Mouse (Mus musculus) liver, embryonic 14.5 days (tissue): ENCODE measurements around the gene Aldh3b2. TPM values are rescaled to one million over a fixed set of nuclear protein-coding genes. Genes with fewer than 3 reads are reported as not detected.

ENCODE experiments used
- ATAC-seq: fragments of 200-750 bp; cut with Nextera tagmentation; 2 replicates; pipeline ENCODE4 v1.8.0; 2017; ENCODE audit warnings: moderate number of reproducible peaks, mild to moderate bottlenecking, moderate library complexity; ENCODE audit not compliant: insufficient read depth
- DNase-seq, 3 experiments: peaks; one replicate each; pipeline ENCODE4 v3.0.0-alpha.2; 2012 to 2013; ENCODE audit warnings: low read depth in 3 of 3, low spot score in 3 of 3
- H3K27ac ChIP-seq: fragments of 300-500 bp; sonication (generic); 2 replicates; pipeline ENCODE4 v1.5.1; 2014; ENCODE audit warnings: moderate library complexity, mild to moderate bottlenecking, control low read depth, inconsistent platforms
- H3K27me3 ChIP-seq: fragments of 300-500 bp; sonication (generic); 2 replicates; pipeline ENCODE4 v1.6.1; 2014; ENCODE audit warnings: mild to moderate bottlenecking, low read length, moderate library complexity; ENCODE audit not compliant: control insufficient read depth, insufficient read depth
- H3K36me3 ChIP-seq: fragments of 300-500 bp; sonication (generic); replicated peaks from 2 replicates; pipeline ENCODE4 v1.6.1; 2014; ENCODE audit warnings: low read depth; ENCODE audit not compliant: control insufficient read depth, insufficient read depth
- H3K4me1 ChIP-seq, 2 experiments: fragments of 200-500 bp in 1 of 2; fragments of 300-500 bp in 1 of 2; sonication (generic) in 1 of 2; replicated peaks; 2 replicates each; pipeline ENCODE4 v1.6.1; 2012 to 2014; ENCODE audit warnings: antibody characterized with exemption in 1 of 2, inconsistent platforms in 1 of 2, low read length in 1 of 2; ENCODE audit not compliant: control insufficient read depth in 2 of 2, insufficient read depth in 2 of 2
- H3K4me2 ChIP-seq: fragments of 300-500 bp; sonication (generic); 2 replicates; pipeline ENCODE4 v1.6.1; 2014; ENCODE audit warnings: low read depth, mild to moderate bottlenecking, control low read depth, moderate library complexity
- H3K4me3 ChIP-seq, 2 experiments: fragments of 200-500 bp in 1 of 2; fragments of 300-500 bp in 1 of 2; sonication (generic) in 1 of 2; 2 replicates each; pipeline ENCODE4 v1.5.1; 2012 to 2014; ENCODE audit warnings: low read depth in 2 of 2, low read length in 2 of 2, mild to moderate bottlenecking in 2 of 2, control low read depth in 1 of 2, inconsistent platforms in 1 of 2, moderate library complexity in 1 of 2; ENCODE audit not compliant: insufficient read depth in 1 of 2
- H3K9ac ChIP-seq: fragments of 300-500 bp; sonication (generic); replicated peaks from 2 replicates; pipeline ENCODE4 v1.6.1; 2014; ENCODE audit warnings: mild to moderate bottlenecking, control low read depth, moderate library complexity
- H3K9me3 ChIP-seq: fragments of 300-500 bp; sonication (generic); 2 replicates; pipeline ENCODE4 v1.6.1; 2016; ENCODE audit warnings: low read length, mixed read lengths; ENCODE audit not compliant: control insufficient read depth
- CTCF ChIP-seq: IDR thresholded peaks from 2 replicates; pipeline ENCODE4 v1.5.1; 2016; ENCODE audit warnings: antibody characterized with exemption, low read depth, control low read depth
- EP300 ChIP-seq: IDR thresholded peaks from 2 replicates; pipeline ENCODE4 v1.6.1; 2016; ENCODE audit warnings: antibody characterized with exemption, low read depth
- WGBS: fragments of 180-500 bp; shearing (Covaris S2); extraction: QIAGEN DNeasy Blood & Tissue Kit; methylation state at CpG from one replicate; pipeline ENCODE4 v1.1.7; 2014; ENCODE audit not compliant: insufficient replicate concordance; 5-methylcytosine and 5-hydroxymethylcytosine counted together
- polyA plus RNA-seq, 2 experiments: library from polyadenylated mRNA; depleted of rRNA in 1 of 2; stranded (reverse) in 1 of 2; unstranded in 1 of 2; fragments of >200 nt; fragmentation: Nextera tagmentation in 1 of 2; extraction: Ambion mirVana in 1 of 2; gene quantifications; 2 replicates each; pipeline versions ENCODE4 v1.2.1 to v1.2.3; 2012 to 2014

Aldh3b2 gene
- polyA plus RNA-seq, 2 experiments: 0.33 to 0.48 TPM

DNA sequence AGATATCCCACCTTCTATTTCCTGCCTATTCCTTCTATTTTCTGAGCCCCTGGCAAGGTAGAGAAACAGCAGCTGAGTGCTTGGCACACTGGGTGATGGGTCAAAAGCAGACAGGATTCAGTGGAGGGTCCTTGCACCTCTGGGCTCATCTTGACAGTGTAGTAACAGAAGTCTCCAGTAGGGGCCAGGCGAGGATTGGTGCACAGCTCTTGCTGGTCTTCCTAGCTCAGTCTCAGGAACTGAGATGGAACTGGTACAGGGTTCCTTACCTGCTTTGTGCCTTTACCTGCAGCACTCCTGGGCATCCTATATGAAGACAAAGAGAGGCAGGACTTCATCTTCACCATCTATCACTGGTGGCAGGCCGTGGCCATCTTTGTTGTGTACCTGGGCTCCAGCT, 25.4 kb upstream of the Aldh3b2 start:
- TF ChIP-seq CTCF: peak; percentile 94
- TF ChIP-seq EP300: no peak
- 17% methylated on average over 2 of the region's 2 CpGs for WGBS
- DNase-seq: no peak

DNA sequence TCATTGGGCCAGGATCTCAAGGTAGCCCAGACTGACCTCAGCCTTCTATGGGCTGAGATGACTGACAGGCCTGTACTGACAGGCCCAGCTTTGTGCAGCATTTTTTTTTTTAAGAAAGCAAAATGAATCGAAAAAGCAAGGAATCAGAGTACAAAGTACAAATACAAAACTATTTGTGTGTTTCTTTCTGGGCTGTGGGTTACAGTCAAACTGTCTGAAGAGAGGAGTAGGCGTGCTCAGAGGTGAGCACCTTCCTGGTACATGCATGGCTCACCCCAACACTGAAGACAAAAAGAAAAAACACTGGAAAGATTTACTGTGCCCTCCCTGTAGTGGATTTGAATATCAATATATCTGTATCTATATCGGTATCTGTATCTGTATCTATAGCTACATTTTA, 24.3 kb upstream of the Aldh3b2 start:
- Histone ChIP-seq H3K4me3 (no peak overlapping the region), H3K9me3 (no peaks in the 10 kb centered on the region), H3K36me3 (no peaks in the 10 kb centered on the region), H3K4me1 (peaks cover 0 to 10% of the 10 kb centered on the region in 2 experiments; a peak in 2 of 4 replicates), H3K9ac (no peak overlapping the region), H3K27me3 (no peaks in the 10 kb centered on the region), H3K4me2 (no peak overlapping the region), H3K27ac (no peak overlapping the region)
- DNase-seq (no peak), ATAC-seq (no peak)
- 66% methylated on average over 3 of the region's 3 CpGs for WGBS
- TF ChIP-seq EP300 (no peak), CTCF (no peak)

More for the DNA sequence above, 25.4 kb upstream of the Aldh3b2 start:
- ATAC-seq: no peak
- Histone ChIP-seq H3K27me3 (no peaks in the 10 kb centered on the region), H3K9ac (no peak overlapping the region), H3K4me2 (no peak overlapping the region), H3K4me3 (no peak overlapping the region), H3K9me3 (no peaks in the 10 kb centered on the region), H3K4me1 (peaks cover 0 to 13% of the 10 kb centered on the region in 2 experiments; a peak in 2 of 4 replicates), H3K27ac (no peak overlapping the region), H3K36me3 (no peaks in the 10 kb centered on the region)

DNA sequence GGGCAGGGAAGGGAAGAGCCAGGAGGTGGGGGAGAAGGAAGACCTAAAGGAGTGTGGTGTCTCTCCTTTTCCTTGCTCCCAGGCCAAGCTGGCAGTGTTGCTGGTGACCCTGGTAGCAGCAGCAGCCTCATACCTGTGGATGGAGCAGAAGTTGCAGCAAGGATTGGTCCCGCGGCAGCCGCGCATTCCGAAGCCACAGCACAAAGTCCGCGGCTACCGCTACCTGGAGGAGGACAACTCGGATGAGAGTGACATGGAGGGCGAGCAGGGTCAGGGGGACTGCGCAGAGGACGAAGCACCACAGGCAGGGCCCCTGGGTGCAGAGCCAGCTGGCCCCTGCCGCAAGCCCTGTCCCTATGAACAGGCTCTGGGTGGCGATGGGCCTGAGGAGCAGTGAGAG, 23.6 kb upstream of the Aldh3b2 start:
- Histone ChIP-seq H3K9me3 (no peaks in the 10 kb centered on the region), H3K4me3 (no peak overlapping the region), H3K9ac (no peak overlapping the region), H3K27ac (no peak overlapping the region), H3K4me2 (no peak overlapping the region), H3K4me1 (peaks cover 0 to 4% of the 10 kb centered on the region in 2 experiments; a peak in 1 of 4 replicates), H3K36me3 (no peaks in the 10 kb centered on the region), H3K27me3 (no peaks in the 10 kb centered on the region)
- DNase-seq: no peak
- WGBS: 71% methylated on average over 14 of the region's 14 CpGs
- ATAC-seq: no peak
- TF ChIP-seq CTCF (no peak), EP300 (no peak)

DNA sequence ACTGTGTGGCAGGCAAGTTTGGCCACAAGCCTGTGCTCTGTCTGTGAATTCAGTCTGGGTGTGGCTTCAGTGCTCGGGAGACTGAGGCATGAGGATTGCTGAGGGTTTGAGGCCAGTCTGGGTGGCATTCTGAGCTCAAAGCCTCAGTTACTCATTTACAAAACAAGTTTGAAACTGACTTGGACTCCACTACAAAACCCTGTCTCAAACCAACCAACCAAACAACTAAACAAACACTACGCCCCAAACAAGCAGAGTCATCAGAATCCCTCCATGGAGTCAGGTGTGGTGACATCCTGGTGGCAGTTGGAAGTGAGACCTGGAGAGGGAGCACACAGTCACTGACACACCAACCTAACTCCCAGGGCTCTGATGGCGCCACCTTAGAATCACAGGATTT, 21.8 kb upstream of the Aldh3b2 start:
- no peaks in the 10 kb centered on the region for H3K36me3 ChIP-seq
- no peaks in the 10 kb centered on the region for H3K27me3 ChIP-seq
- TF ChIP-seq EP300 (no peak), CTCF (no peak)
- H3K9me3 ChIP-seq: no peaks in the 10 kb centered on the region
- no peak for ATAC-seq
- no peak overlapping the region for H3K4me3 ChIP-seq
- H3K9ac ChIP-seq: no peak overlapping the region
- no peak overlapping the region for H3K4me2 ChIP-seq
- WGBS: 65% methylated on average over 3 of the region's 3 CpGs
- no peak for DNase-seq
- H3K27ac ChIP-seq: no peak overlapping the region
- peaks cover 0 to 4% of the 10 kb centered on the region in 2 experiments; a peak in 1 of 4 replicates for H3K4me1 ChIP-seq

DNA sequence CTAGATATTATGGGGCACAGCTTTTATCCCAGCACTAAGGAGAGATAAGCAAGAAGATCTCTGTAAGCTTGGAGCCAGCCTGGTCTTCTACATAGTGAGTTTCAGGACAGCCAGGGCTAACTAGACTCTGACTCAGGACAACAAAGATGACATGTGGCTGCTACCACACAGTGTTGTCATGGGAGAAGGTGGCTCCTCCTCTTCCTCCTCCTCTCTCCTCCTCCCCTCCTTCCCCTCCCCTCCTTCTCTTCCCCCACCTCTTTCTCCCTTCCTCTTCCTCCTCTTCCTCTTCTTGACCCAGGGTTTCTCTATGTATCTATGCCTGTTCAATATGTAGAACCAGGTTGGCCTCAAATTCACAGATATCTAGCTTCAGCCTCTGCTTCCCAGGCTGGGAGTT, 20.7 kb upstream of the Aldh3b2 start:
- Histone ChIP-seq H3K9me3 (no peaks in the 10 kb centered on the region), H3K4me1 (no peaks in the 10 kb centered on the region; a peak in 1 of 4 replicates), H3K27me3 (no peaks in the 10 kb centered on the region), H3K4me3 (no peak overlapping the region), H3K36me3 (no peaks in the 10 kb centered on the region), H3K4me2 (no peak overlapping the region), H3K9ac (no peak overlapping the region), H3K27ac (no peak overlapping the region)
- DNase-seq: no peak
- ATAC-seq: no peak
- TF ChIP-seq EP300: no peak
- no peak for TF ChIP-seq CTCF

DNA sequence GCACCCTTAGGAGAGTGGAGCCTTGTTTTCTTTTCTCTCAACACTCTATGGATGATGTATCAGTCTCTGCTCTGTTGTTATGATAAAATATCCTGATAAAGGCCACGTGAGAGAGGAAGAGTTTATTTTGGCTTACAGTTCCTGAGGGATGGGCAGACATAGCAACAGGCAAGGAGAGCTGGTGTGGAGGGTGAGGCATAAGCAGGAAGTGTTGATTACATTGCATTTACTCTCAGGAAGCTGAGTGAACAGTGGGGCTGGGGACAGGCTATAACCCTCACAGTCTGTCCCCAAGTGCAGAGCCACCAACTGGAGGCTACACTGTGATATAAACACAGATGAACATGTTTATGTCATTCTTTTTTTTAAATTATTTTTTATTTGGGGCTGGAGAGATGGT, 20.0 kb upstream of the Aldh3b2 start:
- Histone ChIP-seq H3K4me2 (no peak overlapping the region), H3K9me3 (no peaks in the 10 kb centered on the region), H3K27me3 (no peaks in the 10 kb centered on the region), H3K9ac (no peak overlapping the region), H3K27ac (no peak overlapping the region), H3K4me1 (no peaks in the 10 kb centered on the region), H3K4me3 (no peak overlapping the region), H3K36me3 (no peaks in the 10 kb centered on the region)
- WGBS: 24% methylated on average over 1 of the region's 1 CpGs
- TF ChIP-seq EP300 (no peak), CTCF (no peak)
- no peak for ATAC-seq
- no peak for DNase-seq
